Mouse (Mus musculus) adrenal gland, adult 8-10 months (tissue): ENCODE results near the gene Tulp2. TPM values are rescaled to one million over a fixed set of nuclear protein-coding genes. Genes with fewer than 3 reads are reported as not detected.
A peak's percentile ranks its signal among the peaks of the same experiment; 100 is the strongest.

Experiments
- DNase-seq: peaks from one replicate; pipeline ENCODE4 v3.0.0; 2022
- microRNA-seq, 2 experiments: library from miRNA; unstranded; fragments of <30 nt; microRNA quantifications; one replicate each; pipeline ENCODE4 v1.2.0; 2022
- total RNA-seq, 4 experiments: library from RNA; stranded (reverse); gene quantifications; 2 replicates each; pipeline ENCODE4 v1.2.4; 2022

Gene Tulp2
- total RNA-seq, 4 experiments from 2014 or later: 0.20 to 2.5 (median 0.94) TPM

- DNase-seq: peak; percentile 74
Observed at GRCm38 (mm10) chr7:45555787-45556186, 74.1 kb downstream of the Tulp2 start.

- DNase-seq: no peak
Observed at GRCm38 (mm10) chr7:45558907-45559306, 77.2 kb downstream of the Tulp2 start.

- no peak for DNase-seq
Observed at GRCm38 (mm10) chr7:45560241-45560640, 78.6 kb downstream of the Tulp2 start.

GRCm38 (mm10) chr7:45560843-45561623 lies 79.4 kb downstream of the Tulp2 start:
- no peak for DNase-seq

- DNase-seq: no peak
Observed at GRCm38 (mm10) chr7:45561624-45562520, 80.2 kb downstream of the Tulp2 start.

GRCm38 (mm10) chr7:45564811-45565210 lies 83.1 kb downstream of the Tulp2 start:
- DNase-seq: no peak

GRCm38 (mm10) chr7:45565446-45565845 lies 83.8 kb downstream of the Tulp2 start:
- DNase-seq: no peak

- no peak for DNase-seq
Observed at GRCm38 (mm10) chr7:45567112-45567779, 85.6 kb downstream of the Tulp2 start.

- DNase-seq: peak; percentile 96
Observed at GRCm38 (mm10) chr7:45567780-45568516, 86.3 kb downstream of the Tulp2 start.

- no peak for DNase-seq
Observed at GRCm38 (mm10) chr7:45568601-45569473, 87.2 kb downstream of the Tulp2 start.

GRCm38 (mm10) chr7:45570103-45570741 lies 88.5 kb downstream of the Tulp2 start, which contains the start of gene Bcat2:
Gene Bcat2 (plus strand): TSS chr7:45570153.
- peak; percentile 79 for DNase-seq

- DNase-seq: no peak
Observed at GRCm38 (mm10) chr7:45571966-45572365, 90.3 kb downstream of the Tulp2 start.

Small RNA genes lying within 50 kb of the gene (microRNA-seq; reads per million reads assigned to microRNA genes)
- 0 reads per million in 2 experiments for gene Gm22133

Other genes starting within 250 kb of the Tulp2 start
- 10 to 100 TPM in 1 of 4 experiments, 1 to 10 TPM in 3; 4.9 to 11.2 (median 7.0) TPM for gene Cd37, start 242.8 kb upstream of the Tulp2 start, total RNA-seq
- under 1 TPM in 1 of 4 experiments, not detected in 3; 0.37 TPM for gene Slc6a16, start 240.8 kb upstream of the Tulp2 start, total RNA-seq
- gene Slc6a21, start 204.4 kb upstream of the Tulp2 start, total RNA-seq: under 1 TPM in 1 of 4 experiments, not detected in 3; 0.26 TPM
- 10 to 100 TPM in 2 of 4 experiments, 1 to 10 TPM in 2; 5.8 to 19.1 (median 10.4) TPM for gene Trpm4, start 148.1 kb upstream of the Tulp2 start, total RNA-seq
- under 1 TPM; 0.09 to 0.31 (median 0.26) TPM for gene Hrc, start 146.6 kb upstream of the Tulp2 start, total RNA-seq
- gene Ppfia3, start 114.9 kb upstream of the Tulp2 start, total RNA-seq: 1 to 10 TPM; 2.8 to 7.2 (median 4.7) TPM
- 10 to 100 TPM in 2 of 4 experiments, 1 to 10 TPM in 2; 1.8 to 14.1 (median 7.6) TPM for gene Lin7b, start 111.3 kb upstream of the Tulp2 start, total RNA-seq
- gene Snrnp70, start 86.1 kb upstream of the Tulp2 start, total RNA-seq: 100 to 1,000 TPM; 232 to 563 (median 376) TPM
- gene Kcna7, start 76.2 kb upstream of the Tulp2 start, total RNA-seq: not detected
- under 1 TPM in 3 of 4 experiments, not detected in 1; 0.13 to 0.22 (median 0.20) TPM for gene Ntf5, start 68.2 kb upstream of the Tulp2 start, total RNA-seq
- gene Lhb, start 61.1 kb upstream of the Tulp2 start, total RNA-seq: not detected
- 10 to 100 TPM; 28.5 to 33.9 (median 29.8) TPM for gene Gys1, start 47.0 kb upstream of the Tulp2 start, total RNA-seq
- 10 to 100 TPM; 36.8 to 43.8 (median 38.8) TPM for gene Ruvbl2, start 43.8 kb upstream of the Tulp2 start, total RNA-seq
- gene Ftl1, start 22.0 kb upstream of the Tulp2 start, total RNA-seq: 1,000 to 10,000 TPM; 1,223 to 1,354 (median 1,306) TPM
- 100 to 1,000 TPM in 1 of 4 experiments, 10 to 100 TPM in 3; 71.7 to 105 (median 89.1) TPM for gene Bax, start 15.0 kb upstream of the Tulp2 start, total RNA-seq
- gene Gm45808, start 4.9 kb downstream of the Tulp2 start, total RNA-seq: 10 to 100 TPM; 38.9 to 41.2 (median 40.2) TPM
- 10 to 100 TPM; 65.1 to 80.0 (median 69.2) TPM for gene Dhdh, start 6.9 kb downstream of the Tulp2 start, total RNA-seq
- 100 to 1,000 TPM; 291 to 305 (median 294) TPM for gene Nucb1, start 28.5 kb downstream of the Tulp2 start, total RNA-seq
- gene Ppp1r15a, start 44.4 kb downstream of the Tulp2 start, total RNA-seq: 10 to 100 TPM; 29.2 to 62.8 (median 45.0) TPM
- gene Plekha4, start 44.5 kb downstream of the Tulp2 start, total RNA-seq: 1 to 10 TPM; 3.1 to 6.9 (median 4.3) TPM
- gene Hsd17b14, start 73.0 kb downstream of the Tulp2 start, total RNA-seq: 1 to 10 TPM in 2 of 4 experiments, under 1 TPM in 1, not detected in 1; 0.99 to 2.6 (median 2.1) TPM
- gene Bcat2, start 88.3 kb downstream of the Tulp2 start, total RNA-seq: 100 to 1,000 TPM; 191 to 306 (median 245) TPM
- not detected for gene Fgf21, start 133.6 kb downstream of the Tulp2 start, total RNA-seq
- gene Fut1, start 135.4 kb downstream of the Tulp2 start, total RNA-seq: not detected
- gene Izumo1, start 139.9 kb downstream of the Tulp2 start, total RNA-seq: under 1 TPM; 0.14 to 0.68 (median 0.38) TPM
- gene Rasip1, start 145.6 kb downstream of the Tulp2 start, total RNA-seq: 10 to 100 TPM; 15.5 to 30.2 (median 21.4) TPM
- gene Mamstr, start 158.1 kb downstream of the Tulp2 start, total RNA-seq: 10 to 100 TPM in 1 of 4 experiments, 1 to 10 TPM in 3; 2.4 to 14.9 (median 3.6) TPM
- under 1 TPM in 2 of 4 experiments, not detected in 2; 0.11 to 0.18 TPM for gene Fut2, start 184.5 kb downstream of the Tulp2 start, total RNA-seq
- under 1 TPM in 3 of 4 experiments, not detected in 1; 0.21 to 0.68 (median 0.32) TPM for gene Ntn5, start 202.1 kb downstream of the Tulp2 start, total RNA-seq
- gene Sec1, start 212.5 kb downstream of the Tulp2 start, total RNA-seq: under 1 TPM; 0.15 to 0.59 (median 0.30) TPM
- 10 to 100 TPM; 11.5 to 28.2 (median 18.9) TPM for gene Car11, start 218.0 kb downstream of the Tulp2 start, total RNA-seq
- 100 to 1,000 TPM; 254 to 411 (median 333) TPM for gene Dbp, start 223.2 kb downstream of the Tulp2 start, total RNA-seq
- 1,000 to 10,000 TPM; 1,011 to 1,224 (median 1,104) TPM for gene Rpl18, start 233.6 kb downstream of the Tulp2 start, total RNA-seq
- gene Sphk2, start 236.1 kb downstream of the Tulp2 start, total RNA-seq: 10 to 100 TPM; 36.9 to 40.2 (median 39.3) TPM
- gene Fam83e, start 239.3 kb downstream of the Tulp2 start, total RNA-seq: 1 to 10 TPM in 1 of 4 experiments, under 1 TPM in 3; 0.29 to 2.1 (median 0.66) TPM
- not detected for gene Spaca4, start 243.9 kb downstream of the Tulp2 start, total RNA-seq